In genomic region chr15:79285399-79285798, GRCm38 (mm10) we compare ENCODE assay signal across 14 mouse cellular contexts. TPM values are rescaled to one million over a fixed set of nuclear protein-coding genes. Genes with fewer than 3 reads are reported as not detected.
DNase-seq lines count a peak whose midpoint lies in the region; ATAC-seq and TF ChIP-seq lines count a peak whose summit lies in the region.
"Had no signal": no experiment of that assay in that cellular context is flagged by ENCODE, and none has a peak within 500 bp of the region (broad histone marks: within the 10 kb centered on the region; RNA-seq: fewer than 3 reads in every experiment).

Gene Baiap2l2 (minus strand): TSS chr15:79285537.

- H3K4me1 ChIP-seq in small intestine, adult 2 months (ENCODE audit: control insufficient read depth, insufficient read depth, insufficient read length, low read length), result peaks cover 29% of the 10 kb centered on the region
- H3K4me1 ChIP-seq in forebrain, embryonic 15.5 days, result no peaks in the 10 kb centered on the region
- H3K4me1 ChIP-seq: midbrain, embryonic 13.5 days; neural tube, embryonic 13.5 days had no signal

- no peaks in the 10 kb centered on the region for H3K27me3 ChIP-seq in small intestine, adult 2 months (ENCODE audit: control insufficient read depth, insufficient read depth, low read length)
- no peaks in the 10 kb centered on the region for H3K27me3 ChIP-seq in forebrain, embryonic 15.5 days
- H3K27me3 ChIP-seq: limb, embryonic 12.5 days; midbrain, embryonic 13.5 days; neural tube, embryonic 13.5 days had no signal

- WGBS in small intestine, adult 2 months, result 33% methylated on average over 10 of the region's 10 CpGs
- WGBS in forebrain, embryonic 15.5 days, result 77% methylated on average over 10 of the region's 10 CpGs

- no peaks in the 10 kb centered on the region for H3K9me3 ChIP-seq in forebrain, embryonic 15.5 days
- H3K9me3 ChIP-seq: limb, embryonic 12.5 days; midbrain, embryonic 13.5 days; neural tube, embryonic 13.5 days had no signal

- H3K27ac ChIP-seq in small intestine, adult 2 months (ENCODE audit: insufficient read depth, low read depth, low read length), result peak within 1 kb of the TSS; percentile 93
- H3K27ac ChIP-seq in forebrain, embryonic 15.5 days (replicated peaks), result no peak within 1 kb of the TSS
- H3K27ac ChIP-seq: limb, embryonic 12.5 days; midbrain, embryonic 13.5 days; neural tube, embryonic 13.5 days had no signal

- intact Hi-C loops in left cerebral cortex, postnatal 36 days (cut with DNase I), result no loop called here

- peak within 1 kb of the TSS; percentile 83 for H3K4me3 ChIP-seq in small intestine, adult 2 months (ENCODE audit: low read depth, low read length)
- H3K4me3 ChIP-seq in forebrain, embryonic 15.5 days, result no peak within 1 kb of the TSS
- H3K4me3 ChIP-seq: limb, embryonic 12.5 days; midbrain, embryonic 13.5 days; neural tube, embryonic 13.5 days had no signal

- peak; percentile 85 for TF ChIP-seq POLR2A in small intestine, adult 2 months (IDR thresholded peaks at IDR 0.05; ENCODE audit: low read depth, low read length)

- no peak for TF ChIP-seq CTCF in small intestine, adult 2 months (IDR thresholded peaks at IDR 0.05; ENCODE audit: extremely low read depth, insufficient read length, insufficient replicate concordance, low read depth, low read length)

- ATAC-seq in activated CD4-positive, CD25-positive, alpha-beta regulatory T cell, adult 4 months, result no peak
- ATAC-seq in forebrain, embryonic 15.5 days (replicated peaks), result no peak
- ATAC-seq: midbrain, embryonic 13.5 days had no signal

- H3K4me2 ChIP-seq in forebrain, embryonic 15.5 days (replicated peaks), result no peak within 1 kb of the TSS
- H3K4me2 ChIP-seq: limb, embryonic 12.5 days; midbrain, embryonic 13.5 days; neural tube, embryonic 13.5 days had no signal

- H3K36me3 ChIP-seq in small intestine, adult 2 months (ENCODE audit: control insufficient read depth, insufficient read depth, low read length), result peaks cover 17% of the 10 kb centered on the region
- H3K36me3 ChIP-seq in forebrain, embryonic 15.5 days, result no peaks in the 10 kb centered on the region

- H3K9ac ChIP-seq in forebrain, embryonic 15.5 days (replicated peaks), result no peak within 1 kb of the TSS
- H3K9ac ChIP-seq: limb, embryonic 12.5 days; midbrain, embryonic 13.5 days; neural tube, embryonic 13.5 days had no signal

- no peak for DNase-seq in left cerebral cortex, adult 8-10 months (ENCODE audit: low spot score in 2 of 2)
- no peak for DNase-seq in left cerebral cortex, postnatal 36 days (ENCODE audit: low spot score in 2 of 2)
- DNase-seq in kidney, adult 11 months, result peak; percentile 89
- DNase-seq in kidney, postnatal 36 days, result peak; percentile 88 to 91
- DNase-seq in adrenal gland, postnatal 4 days (ENCODE audit: low spot score in 2 of 2), result no peak
- DNase-seq: adrenal gland, postnatal 25 days; cerebellum, adult 18-20 months; heart, postnatal 10 days had no signal

RNA-seq across cellular contexts. Expression of gene Baiap2l2, which starts in this region (rescaled TPM):
- total RNA-seq in left cerebral cortex, adult 8-10 months (2022), result 10 to 100 TPM in 3 of 4 experiments, 1 to 10 TPM in 1; 3.1 to 14.2 (median 11.4) TPM
- total RNA-seq in left cerebral cortex, postnatal 36 days (2021), result 1 to 10 TPM; 3.5 to 4.5 TPM
- polyA plus RNA-seq in small intestine, adult 2 months (2012; rRNA removed), result 139 and 542 TPM in 2 replicates
- under 1 TPM in 1 of 2 experiments, not detected in 1; 0.66 TPM for polyA plus RNA-seq in activated CD4-positive, CD25-positive, alpha-beta regulatory T cell, adult 4 months (2017; shearing (Covaris generic))
- 1.9 and 3.6 TPM in 2 replicates for polyA plus RNA-seq in forebrain, embryonic 15.5 days (2015; fragmentation: Nextera tagmentation; extraction: Ambion mirVana)
- 1 to 10 TPM; 2.3 to 5.5 TPM for total RNA-seq in adrenal gland, postnatal 4 days (2021)
- total RNA-seq: adrenal gland, postnatal 25 days had no signal

Comparison
In these comparisons a context has a peak if more than half of its experiments do, and no peak if none do; other contexts are left out.
1. RNA of gene Baiap2l2 (polyA plus RNA-seq): 139 to 542 TPM in small intestine, adult 2 months; 1.9 to 3.6 TPM in forebrain, embryonic 15.5 days and 0.66 TPM in activated CD4-positive, CD25-positive, alpha-beta regulatory T cell, adult 4 months; every median in the first group is over 10 times any median in the second.
2. DNase-seq: peak in kidney, adult 11 months (single experiment) and kidney, postnatal 36 days (2 of 2); none in left cerebral cortex, adult 8-10 months (0 of 2), left cerebral cortex, postnatal 36 days (0 of 2) and adrenal gland, postnatal 4 days (0 of 2).